Mouse (Mus musculus) mesoderm, embryonic 11.5 days (tissue): ENCODE measurements around the gene Uchl1.
A peak's percentile ranks its signal among the peaks of the same experiment; 100 is the strongest.

ENCODE experiments used
- DNase-seq: peaks from one replicate; pipeline ENCODE4 v3.0.0-alpha.2; 2012; ENCODE audit warnings: low read depth, low spot score

The Uchl1 gene

DNA sequence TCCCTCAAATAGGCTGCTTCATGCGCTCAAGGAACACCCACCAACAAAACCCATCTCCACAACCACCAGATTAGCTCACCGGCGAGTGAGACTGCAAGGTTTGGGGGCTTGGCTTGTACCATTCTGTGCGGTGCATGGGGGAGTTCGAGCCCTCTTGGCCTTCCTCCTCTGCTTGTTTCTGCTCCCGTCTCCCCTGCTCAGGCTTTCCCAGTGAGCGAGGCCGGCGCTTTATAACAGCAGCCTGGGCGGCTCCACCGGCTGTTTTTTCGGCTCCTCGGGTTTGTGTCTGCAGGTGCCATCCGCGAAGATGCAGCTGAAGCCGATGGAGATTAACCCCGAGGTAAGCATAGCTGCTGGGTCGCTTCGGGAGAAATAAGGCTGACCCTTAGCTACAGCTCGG lies at the start of gene Uchl1:
TSS of gene Uchl1 (plus strand) at position 109 of the 400 bp plus-strand sequence.
- peak; percentile 95 for DNase-seq

DNA sequence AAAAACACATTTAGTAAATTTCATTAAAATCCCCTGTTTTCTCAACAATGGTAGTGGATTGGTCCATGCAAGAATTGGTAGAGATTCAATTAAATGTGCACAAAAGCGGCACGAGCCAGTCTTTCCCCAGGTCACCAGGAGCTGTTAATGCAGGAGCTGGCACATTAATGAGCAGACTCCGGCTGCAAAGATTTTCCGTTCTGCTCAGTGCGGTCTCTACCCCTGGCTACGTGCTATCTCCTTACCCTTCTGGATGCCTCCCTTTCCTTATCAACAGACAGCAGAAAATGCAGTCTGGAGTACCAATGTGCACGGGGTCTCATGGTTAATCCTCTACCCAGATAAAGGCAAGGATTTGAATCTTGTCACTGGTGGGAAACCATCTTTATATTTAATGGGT lies 48.1 kb upstream of the Uchl1 start:
- DNase-seq = no peak

DNA sequence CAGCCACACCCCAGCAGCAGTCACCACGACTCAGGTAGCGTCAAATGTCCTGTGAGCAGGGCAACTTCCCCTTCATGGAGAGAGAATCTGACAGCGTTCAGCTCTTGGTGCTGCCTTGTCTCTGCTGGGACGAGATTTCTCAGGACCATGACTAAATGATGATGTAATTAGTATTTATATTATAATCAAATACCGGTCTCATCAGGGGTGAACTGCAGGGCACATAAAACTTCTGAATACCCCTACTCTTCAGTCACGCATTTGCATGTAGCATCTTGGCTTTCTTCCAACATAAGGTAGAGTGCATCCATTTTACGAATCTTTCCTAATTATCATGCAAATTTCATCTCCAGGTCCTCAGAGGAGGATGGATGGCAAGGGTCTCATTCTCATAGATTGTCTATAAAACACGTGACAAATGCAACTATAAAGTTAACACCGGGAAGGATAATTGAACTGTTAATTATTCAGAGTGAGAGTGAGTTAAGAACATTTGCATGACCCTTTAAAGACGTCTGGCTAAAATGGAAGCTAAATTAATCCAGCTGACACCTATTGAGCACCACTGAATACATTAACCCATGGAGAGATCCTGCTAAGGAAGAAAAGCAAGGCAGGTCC lies 40.3 kb upstream of the Uchl1 start:
- DNase-seq = no peak

DNA sequence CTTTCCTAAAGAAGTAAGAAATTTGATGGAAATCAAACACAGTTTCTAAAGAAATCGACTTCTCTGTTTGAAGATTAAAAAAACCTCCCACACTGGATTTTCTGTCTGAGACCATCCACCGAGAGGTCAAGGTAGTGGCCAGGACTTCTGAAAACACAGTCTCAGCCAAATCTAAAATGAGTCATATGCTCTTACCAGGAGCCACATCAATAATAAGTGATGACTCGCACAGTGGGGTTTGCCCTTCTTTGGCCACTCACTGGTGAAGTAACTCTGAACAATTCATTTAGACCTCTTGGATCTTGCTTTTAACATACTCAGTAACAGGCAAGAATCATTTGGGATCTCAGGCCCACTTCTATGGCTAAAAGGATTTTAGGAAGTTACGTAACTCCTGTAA lies 33.7 kb upstream of the Uchl1 start:
- DNase-seq = no peak

DNA sequence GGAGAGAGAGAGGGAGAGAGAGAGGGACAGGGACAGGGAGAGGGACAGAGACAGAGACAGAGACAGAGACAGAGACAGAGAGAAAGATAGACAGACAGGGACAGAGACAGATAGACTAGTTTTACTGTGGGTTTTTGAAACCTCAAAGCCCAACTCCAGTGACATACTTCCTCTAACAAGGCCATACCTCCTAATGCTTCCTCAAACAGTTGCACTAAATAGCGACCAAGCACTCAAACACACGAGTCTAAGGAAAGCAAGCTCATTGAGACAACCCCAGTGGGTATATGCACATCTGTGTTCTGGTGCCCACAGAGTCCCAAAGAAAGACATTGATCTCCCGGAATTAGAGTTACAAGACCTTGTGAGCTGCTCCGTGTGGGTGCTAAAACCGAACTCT lies 32.6 kb upstream of the Uchl1 start:
- no peak for DNase-seq

DNA sequence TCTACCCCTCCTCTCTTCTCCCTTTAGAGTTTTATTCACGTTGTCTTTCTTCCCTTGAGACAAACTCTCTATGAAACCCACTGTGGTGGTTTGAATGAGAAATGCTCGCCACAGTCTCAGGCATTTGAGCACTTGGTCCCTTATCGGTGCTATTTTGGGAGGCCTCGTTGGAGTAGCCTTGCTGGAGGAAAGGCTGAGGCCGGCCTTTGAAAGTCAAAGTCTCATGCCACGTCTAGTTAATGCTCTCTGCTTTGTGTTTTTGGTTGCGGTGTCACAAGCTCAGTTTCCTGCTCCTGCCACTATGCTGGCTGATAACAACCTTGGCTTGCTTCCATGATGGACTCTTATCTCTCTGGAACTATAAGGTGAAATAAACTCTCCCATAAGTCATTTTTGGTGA lies 28.4 kb upstream of the Uchl1 start:
- DNase-seq = no peak

DNA sequence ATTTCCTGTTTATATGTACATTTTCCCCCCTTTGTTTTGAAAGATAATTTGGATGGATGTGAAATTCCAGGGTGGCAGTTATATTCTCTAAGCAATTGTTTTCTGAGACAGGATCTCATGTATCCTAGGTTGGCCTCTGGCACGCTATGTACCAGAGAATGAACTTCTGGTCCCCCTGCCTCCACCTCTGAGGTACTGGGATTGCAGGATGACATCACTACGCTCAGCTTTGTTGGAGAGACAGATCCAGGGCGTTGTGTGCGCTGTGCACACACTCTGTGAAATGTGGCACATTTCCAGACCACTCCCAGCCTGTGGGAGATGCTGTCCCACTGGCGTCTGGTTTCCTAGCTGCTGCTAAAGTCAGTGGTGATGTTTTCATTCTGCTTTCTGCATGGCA lies 21.7 kb upstream of the Uchl1 start:
- no peak for DNase-seq

DNA sequence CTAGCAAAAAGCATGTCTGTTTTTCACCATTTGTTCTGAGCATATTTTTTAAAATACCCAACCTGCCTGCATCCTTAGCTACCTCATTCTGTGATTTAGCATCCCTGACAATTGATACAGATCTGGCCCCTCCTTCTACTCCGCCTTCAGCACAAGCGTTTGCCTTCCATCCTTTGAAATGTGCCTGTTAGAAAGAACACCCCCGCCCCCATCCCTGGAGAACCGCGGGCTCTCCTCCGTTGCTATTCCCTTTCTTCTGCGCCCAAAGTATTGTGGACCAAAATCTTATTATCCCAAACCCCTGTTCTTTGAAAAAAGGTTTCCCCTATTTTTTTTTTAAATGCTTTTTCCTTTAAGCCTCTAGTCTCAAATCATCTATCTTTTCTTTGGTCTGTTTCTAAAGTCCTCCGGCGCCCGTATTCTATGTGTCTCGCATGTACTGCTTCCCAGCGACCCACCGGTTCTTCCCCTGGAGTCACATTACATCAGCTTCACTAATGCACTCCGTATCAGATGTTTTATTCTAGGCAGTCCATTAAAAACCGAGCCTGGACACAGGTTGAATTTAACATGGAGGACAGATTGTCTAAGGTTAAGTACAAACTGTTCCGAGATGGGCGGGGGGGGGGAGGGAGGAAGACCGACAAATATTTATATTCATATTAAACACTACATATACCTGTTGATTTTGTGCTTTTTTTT lies 551 bp upstream of the Uchl1 start:
- peak; percentile 29 for DNase-seq

DNA sequence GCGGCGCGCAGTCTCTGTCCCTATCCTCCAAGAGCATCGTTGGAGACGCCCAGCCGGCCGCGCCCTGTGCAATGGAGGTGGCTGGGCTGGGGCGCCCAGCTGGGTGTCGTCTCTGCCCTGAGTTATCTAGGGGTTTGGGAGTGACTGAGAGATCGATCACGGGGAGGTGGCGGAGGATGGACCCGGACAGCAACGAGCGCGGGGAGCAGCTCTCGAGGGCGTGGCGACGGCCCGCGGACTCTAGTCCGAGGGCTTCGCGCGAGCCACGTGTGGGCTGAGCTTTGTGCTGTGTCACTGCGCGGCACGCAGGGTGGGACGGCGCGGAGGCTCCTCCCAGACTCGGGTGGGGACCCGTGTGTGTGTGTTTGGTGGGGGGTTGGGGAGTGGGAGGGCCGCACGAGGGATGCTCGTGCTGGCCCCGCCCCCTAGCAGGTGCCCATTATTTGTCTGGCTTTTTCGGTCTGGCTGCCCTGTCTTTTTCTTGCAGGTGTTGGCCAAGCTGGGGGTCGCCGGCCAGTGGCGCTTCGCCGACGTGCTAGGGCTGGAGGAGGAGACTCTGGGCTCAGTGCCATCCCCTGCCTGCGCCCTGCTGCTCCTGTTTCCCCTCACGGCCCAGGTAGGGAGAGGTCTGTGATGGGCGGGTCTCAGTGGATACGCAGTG lies 696 bp downstream of the Uchl1 start:
- DNase-seq = peak; percentile 71

DNA sequence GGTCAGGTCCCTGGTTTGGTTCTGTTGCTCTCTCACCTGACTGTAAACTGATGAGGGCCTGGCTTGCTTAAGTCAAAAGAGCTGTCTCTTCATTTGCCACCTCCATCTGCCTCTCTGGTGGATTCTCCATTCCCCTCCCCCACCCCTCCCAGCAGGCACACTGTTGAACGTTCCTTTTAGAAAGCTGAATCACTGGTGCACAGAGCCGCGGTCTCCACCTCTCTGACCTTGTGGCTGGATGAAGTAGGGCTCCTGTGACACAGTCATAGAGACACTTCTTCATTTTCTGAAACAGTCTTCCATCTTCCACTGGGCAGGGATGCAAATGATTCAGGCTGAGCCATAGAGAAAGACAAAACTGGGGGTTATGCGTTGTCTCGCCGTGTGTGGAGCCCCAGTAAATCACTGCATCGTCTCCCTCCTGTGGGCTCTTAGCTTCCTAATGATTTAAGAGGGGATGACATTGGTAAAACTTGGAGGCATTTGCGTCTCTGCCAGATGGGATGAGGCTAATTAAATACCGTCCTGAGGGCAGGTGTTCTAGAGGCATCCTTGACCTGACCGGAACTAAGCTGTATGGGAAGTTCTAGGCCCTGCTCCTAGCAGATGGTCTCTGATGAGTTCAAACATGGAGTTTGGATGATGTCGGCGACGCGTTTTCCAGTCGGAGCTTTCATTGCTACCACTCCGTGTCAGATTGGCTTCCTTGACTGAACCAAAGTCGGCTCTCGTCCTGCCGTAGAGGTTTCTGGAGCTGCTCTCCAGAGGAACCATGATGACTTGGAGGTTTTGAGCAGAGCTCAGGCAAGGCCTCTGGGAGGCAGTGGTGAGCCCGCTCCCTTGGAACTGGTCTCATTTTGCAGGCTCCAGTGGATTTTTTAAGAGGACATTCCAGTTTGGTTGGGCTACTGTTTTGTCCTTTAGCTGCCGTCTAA lies 1.8 kb downstream of the Uchl1 start:
- DNase-seq = no peak

DNA sequence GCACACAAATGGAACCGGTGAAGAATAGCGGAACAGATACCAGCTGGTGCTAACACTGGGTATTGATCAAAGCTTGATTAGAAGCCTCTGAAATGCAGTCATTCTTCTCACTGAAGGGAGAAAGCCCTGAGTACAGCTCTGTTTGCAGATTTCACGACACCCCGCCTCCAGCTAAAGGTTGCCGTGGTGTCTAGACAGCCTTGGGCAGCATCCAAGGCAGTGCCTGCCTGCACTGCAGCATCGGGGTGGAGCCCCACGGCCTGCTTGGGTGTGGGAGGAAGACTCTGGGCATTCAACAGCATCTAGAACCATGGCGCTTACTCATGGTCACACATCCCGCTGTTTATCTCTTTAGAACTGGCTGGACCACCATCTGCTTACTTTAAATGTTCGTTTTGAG lies 3.3 kb downstream of the Uchl1 start:
- no peak for DNase-seq

DNA sequence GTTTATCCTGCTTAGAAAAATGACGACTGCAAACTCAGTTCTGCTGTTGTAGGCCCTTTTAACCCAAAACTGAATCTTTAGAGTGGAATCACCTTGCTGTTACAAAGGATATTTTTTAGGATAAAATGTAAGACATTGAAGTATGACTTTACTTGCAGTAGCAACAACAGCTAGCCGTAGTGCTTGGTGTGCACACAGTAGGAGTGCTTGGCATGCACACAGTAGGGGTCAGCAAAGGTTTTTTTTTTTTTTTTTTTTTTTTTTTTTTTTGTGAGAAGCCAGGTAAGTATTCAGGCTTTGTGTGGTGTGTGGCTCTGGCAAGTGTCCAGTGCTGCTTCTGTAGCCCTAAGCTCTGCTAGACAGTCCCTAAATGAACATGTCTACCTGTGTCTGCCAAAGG lies 10.0 kb downstream of the Uchl1 start:
- DNase-seq = no peak

DNA sequence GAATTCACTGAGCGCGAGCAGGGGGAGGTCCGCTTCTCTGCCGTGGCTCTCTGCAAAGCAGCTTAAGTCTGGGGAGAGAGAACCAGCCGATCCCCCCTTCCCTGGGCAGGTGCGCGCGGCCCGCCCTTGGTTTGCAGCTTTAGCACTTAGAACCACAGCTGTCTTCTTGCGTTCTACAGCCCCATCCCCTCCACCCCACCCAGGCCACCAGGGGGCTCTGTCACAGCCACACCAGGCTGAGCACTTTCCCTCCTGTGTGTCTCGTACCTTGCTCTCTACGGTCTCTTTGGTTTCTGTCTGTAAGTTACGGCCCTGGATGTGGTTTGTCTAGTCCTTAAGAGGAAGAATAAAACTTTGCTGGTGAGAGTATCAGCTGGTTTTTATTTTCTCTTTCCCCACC lies 11.0 kb downstream of the Uchl1 start:
- DNase-seq = no peak

DNA sequence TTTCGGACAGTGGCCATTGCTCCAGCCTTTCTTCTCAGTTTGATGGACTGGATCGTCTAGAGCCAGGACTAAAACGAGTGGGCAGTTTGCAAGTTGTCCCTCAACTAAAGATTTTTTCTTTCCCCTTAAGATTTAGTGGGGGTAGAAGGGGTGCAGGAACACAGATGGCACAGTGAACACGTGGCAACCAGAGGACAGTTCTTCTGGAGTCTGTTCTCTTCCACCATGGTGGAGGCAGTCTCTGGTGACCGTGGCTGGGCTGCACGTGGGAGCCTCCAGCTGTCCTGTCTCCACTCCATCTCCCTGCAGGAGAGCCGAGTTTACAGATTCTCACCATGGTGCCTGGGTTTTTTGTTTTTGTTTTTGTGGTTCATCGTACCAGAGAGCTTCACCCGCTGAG lies 11.8 kb downstream of the Uchl1 start:
- no peak for DNase-seq

DNA sequence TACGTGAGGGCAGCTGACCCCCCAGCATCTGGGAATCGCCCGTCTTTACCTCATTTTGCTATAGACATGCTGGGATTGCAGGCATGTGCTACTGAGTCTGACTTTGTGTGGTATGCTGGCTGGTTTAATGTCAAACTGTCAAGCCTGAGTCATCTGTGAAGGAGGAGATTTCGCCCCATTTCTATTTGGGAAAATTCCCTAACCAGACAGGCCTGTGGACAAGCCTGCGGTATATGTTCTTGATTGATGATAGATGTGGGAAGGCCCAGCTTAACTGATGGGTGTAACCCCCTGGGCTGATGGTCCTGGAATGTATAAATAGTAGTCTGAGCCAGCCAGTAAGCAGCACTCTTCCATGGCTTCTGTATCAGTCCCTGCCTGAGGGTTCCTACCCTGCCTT lies 12.4 kb downstream of the Uchl1 start:
- no peak for DNase-seq

DNA sequence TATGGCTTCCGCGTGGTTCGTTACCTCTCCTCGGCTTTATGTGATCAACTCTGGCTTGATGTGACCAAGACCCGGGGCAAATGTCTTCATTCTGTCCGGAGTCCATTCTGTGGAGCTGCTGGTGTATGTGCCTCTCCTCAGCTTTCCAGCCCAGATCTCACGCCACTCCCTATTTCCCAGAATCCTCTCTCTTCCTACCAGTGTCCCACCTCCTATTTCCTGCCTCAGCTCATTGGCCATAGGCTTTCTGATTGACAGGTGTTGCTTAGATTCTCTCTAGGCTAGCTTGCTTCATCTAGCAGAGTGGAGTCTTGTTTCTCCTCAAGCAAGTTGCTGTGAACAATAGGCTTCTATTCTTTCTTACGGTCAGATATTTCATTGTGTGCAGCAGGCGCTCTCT lies 13.9 kb downstream of the Uchl1 start:
- DNase-seq = no peak

DNA sequence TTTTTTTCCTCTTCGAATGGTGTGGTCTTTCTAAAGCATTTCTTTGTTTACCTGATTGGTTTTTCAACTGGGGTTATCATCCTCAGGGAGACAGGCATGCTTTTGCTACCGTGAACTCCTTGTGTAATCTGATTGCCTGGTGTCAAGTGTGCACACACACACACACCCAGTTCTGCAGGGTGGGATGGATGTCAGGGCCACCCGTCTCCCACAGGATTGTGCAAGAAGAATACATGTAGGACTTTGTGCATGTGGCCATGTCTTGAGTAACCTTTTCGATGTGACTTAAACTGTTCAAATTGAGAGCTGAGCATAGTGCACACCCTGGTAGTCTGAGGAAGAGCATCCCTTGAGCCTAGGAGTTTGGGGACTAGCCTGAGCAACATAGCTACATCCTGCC lies 17.3 kb downstream of the Uchl1 start:
- no peak for DNase-seq

DNA sequence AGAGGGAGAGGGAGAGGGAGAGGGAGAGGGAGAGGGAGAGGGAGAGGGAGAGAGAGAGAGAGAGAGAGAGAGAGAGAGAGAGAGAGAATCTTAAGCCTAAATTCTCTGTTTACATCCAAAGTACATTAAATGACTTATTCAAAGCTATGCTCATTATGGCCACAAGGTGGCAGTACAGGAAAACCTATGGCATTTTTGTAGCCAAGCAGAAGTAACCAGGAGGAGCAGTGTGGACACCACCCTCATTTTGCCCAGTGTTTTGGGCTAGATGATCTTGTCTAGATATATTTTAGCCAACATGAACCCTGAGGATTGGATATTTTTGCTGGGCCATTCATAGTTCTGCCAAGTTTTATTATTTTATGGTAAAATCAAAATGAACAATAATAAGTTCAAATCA lies 21.2 kb downstream of the Uchl1 start:
- DNase-seq = peak; percentile 89

DNA sequence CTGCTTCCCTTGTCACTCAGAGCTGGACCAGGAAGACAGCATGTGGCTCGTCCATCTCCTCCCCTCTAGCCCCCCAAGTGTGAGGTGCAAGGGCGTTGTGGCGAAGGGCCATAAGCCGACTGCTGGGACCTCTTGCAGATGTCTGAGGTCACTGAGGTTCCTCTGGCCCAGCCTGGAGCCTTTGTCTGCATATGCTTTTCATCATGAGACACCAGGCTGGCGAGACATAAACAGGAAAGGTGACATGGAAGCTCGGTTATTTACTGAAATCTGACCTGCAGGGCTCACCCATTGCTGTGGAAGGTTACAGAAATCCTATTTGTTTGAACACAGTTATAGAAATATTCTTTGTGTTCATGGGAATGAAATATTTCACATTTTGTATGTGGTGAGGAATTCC lies 24.0 kb downstream of the Uchl1 start:
- no peak for DNase-seq

DNA sequence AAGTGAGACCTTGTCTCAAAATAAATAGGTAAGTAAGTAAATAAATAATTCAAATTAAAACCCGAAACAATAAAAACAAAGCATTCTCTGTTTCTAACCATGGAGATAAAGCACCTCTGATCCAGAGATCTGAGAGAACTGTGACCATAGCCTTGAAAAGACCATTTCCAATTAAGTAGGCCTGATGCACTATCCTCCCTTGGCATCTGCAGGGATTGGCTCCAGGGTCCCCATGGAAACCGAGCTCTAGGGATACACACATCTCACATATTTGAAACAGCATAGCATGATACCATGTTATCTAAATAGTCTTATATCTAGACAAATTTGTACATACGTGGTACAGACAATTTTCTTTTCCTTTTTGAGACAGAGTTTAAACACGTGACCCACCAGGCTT lies 26.1 kb downstream of the Uchl1 start:
- DNase-seq = no peak

DNA sequence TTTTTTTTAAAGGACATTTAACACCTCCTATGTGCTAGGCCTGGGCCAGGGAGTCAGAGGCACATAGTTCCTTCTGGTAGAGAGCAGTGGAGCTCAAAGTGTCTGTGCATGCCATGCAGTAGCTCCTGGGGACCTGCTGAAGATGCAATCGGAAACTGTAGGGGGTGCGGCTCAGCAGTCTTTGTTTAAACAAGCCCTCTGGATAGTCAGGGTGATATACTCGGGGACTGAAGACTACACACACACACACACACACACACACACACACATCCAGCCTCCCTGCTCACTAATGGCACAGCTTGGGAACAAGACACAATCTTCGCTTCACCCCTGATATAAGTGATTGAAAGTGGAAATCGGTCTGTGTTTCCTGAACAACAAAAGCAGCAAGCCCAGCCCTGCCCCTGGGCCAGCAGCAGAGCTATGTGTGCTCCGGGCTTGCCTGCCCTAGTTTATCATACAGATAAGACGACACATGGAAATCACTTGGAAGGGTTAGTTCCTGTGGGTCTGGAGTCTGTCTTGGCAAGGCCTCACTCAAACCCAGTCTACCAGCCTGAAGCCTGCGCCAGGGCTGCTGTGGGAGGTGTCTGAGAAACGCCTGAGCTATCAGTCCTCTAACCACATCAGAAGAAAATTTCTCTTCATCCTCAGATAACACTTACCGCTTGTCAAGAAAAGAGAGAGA lies 27.6 kb downstream of the Uchl1 start:
- DNase-seq = no peak

DNA sequence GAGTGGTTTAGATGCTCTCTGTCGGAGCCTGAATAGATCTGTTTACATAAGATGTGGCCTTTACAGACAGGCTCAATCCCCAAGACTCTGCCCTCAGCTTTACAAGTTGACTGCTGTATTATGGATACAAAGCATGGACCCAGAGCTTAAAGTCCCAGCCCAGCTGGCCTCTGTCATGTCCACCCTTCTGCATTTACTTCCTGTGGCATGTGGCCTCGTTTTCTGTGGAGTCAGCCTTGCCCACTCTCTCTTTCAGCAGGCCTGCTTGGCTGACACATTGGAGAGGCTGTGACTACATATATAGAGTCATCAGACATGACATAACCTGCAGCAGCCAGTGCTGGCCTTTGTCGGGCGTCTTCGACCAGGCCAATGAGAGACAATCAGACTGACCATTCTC lies 32.0 kb downstream of the Uchl1 start:
- no peak for DNase-seq
